Mouse (Mus musculus) monocyte, adult 59 days (primary cell): Measurements from ENCODE around the gene Fndc8. TPM values are rescaled to one million over a fixed set of nuclear protein-coding genes. Genes with fewer than 3 reads are reported as not detected.

Experiments used
- total RNA-seq, 2 experiments: library from RNA; stranded (reverse); gene quantifications; one replicate each; pipeline ENCODE4 v1.2.4; 2023

Fndc8 gene
- total RNA-seq, result not detected

GRCm38 (mm10) chr11:82891936-82892335, at the start of gene Fndc8:
TSS of gene Fndc8 (plus strand) at chr11:82892124.

GRCm38 (mm10) chr11:82871031-82871446, 20.9 kb upstream of the Fndc8 start, which contains the start of gene Rffl:
TSS of gene Rffl (minus strand) at chr11:82871210.

GRCm38 (mm10) chr11:82890342-82890762, 1.6 kb upstream of the Fndc8 start, which contains the start of gene Rad51d:
TSS of gene Rad51d (minus strand) at chr11:82890614.

GRCm38 (mm10) chr11:82907651-82908607, 16.0 kb downstream of the Fndc8 start, which contains the start of gene Nle1:
TSS of gene Nle1 (minus strand) at chr11:82908411.

GRCm38 (mm10) chr11:82910250-82910649, 18.3 kb downstream of the Fndc8 start, which contains the start of gene Unc45b:
TSS of gene Unc45b (plus strand) at chr11:82910550.

Other genes starting within 250 kb of the Fndc8 start
- not detected for gene Cct6b, start 127.8 kb upstream of the Fndc8 start, total RNA-seq
- gene Zfp830, start 127.8 kb upstream of the Fndc8 start, total RNA-seq, result 10 to 100 TPM; 24.6 to 25.1 TPM
- gene Lig3, start 111.0 kb upstream of the Fndc8 start, total RNA-seq, result 10 to 100 TPM; 21.9 to 23.8 TPM
- gene Rffl, start 20.9 kb upstream of the Fndc8 start, total RNA-seq, result 10 to 100 TPM; 23.6 to 28.6 TPM
- 10 to 100 TPM; 10.4 to 12.5 TPM for gene Rad51d, start 1.5 kb upstream of the Fndc8 start, total RNA-seq
- gene Nle1, start 16.3 kb downstream of the Fndc8 start, total RNA-seq, result 10 to 100 TPM; 18.0 to 21.9 TPM
- not detected for gene Unc45b, start 18.4 kb downstream of the Fndc8 start, total RNA-seq
- 100 to 1,000 TPM; 129 to 144 TPM for gene Slfn5, start 59.2 kb downstream of the Fndc8 start, total RNA-seq
- 10 to 100 TPM; 19.5 to 25.4 TPM for gene Slfn9, start 99.7 kb downstream of the Fndc8 start, total RNA-seq
- gene Slfn8, start 128.7 kb downstream of the Fndc8 start, total RNA-seq, result 10 to 100 TPM; 36.2 to 41.8 TPM
- 100 to 1,000 TPM; 246 to 268 TPM for gene Slfn2, start 173.0 kb downstream of the Fndc8 start, total RNA-seq
- gene Slfn1, start 224.7 kb downstream of the Fndc8 start, total RNA-seq, result 10 to 100 TPM; 36.6 to 49.4 TPM